Mouse (Mus musculus) intestine, embryonic 14.5 days (tissue): ENCODE data around the gene Tdgf1. TPM values are rescaled to one million over a fixed set of nuclear protein-coding genes. Genes with fewer than 3 reads are reported as not detected.
A peak's percentile ranks its signal among the peaks of the same experiment; 100 is the strongest.

ENCODE experiments used
- ATAC-seq: fragments of 200-750 bp; cut with Nextera tagmentation; replicated peaks from 2 replicates; pipeline ENCODE4 v1.8.0; 2017; ENCODE audit warnings: low read depth, moderate number of reproducible peaks, moderate TSS enrichment, moderate library complexity; ENCODE audit not compliant: low FRiP score, low TSS enrichment
- DNase-seq: peaks from one replicate; pipeline ENCODE4 v3.0.0-alpha.2; 2018; ENCODE audit warnings: low spot score
- H3K27ac ChIP-seq: fragments of 300-500 bp; sonication (generic); 2 replicates; pipeline ENCODE4 v1.5.1; 2014; ENCODE audit warnings: low read depth, mild to moderate bottlenecking, control low read depth
- H3K27me3 ChIP-seq: fragments of 300-500 bp; sonication (generic); replicated peaks from 2 replicates; pipeline ENCODE4 v1.6.1; 2014; ENCODE audit warnings: low read length, control low read depth; ENCODE audit not compliant: control insufficient read depth, insufficient read depth
- H3K36me3 ChIP-seq: fragments of 300-500 bp; sonication (generic); 2 replicates; pipeline ENCODE4 v1.6.1; 2014; ENCODE audit warnings: low read length, control low read depth; ENCODE audit not compliant: control insufficient read depth, insufficient read depth
- H3K4me1 ChIP-seq: fragments of 300-500 bp; sonication (generic); replicated peaks from 2 replicates; pipeline ENCODE4 v1.6.1; 2014; ENCODE audit warnings: low read length, control low read depth, mixed read lengths; ENCODE audit not compliant: control insufficient read depth, insufficient read depth
- H3K4me2 ChIP-seq: fragments of 300-500 bp; sonication (generic); 2 replicates; pipeline ENCODE4 v1.6.1; 2014; ENCODE audit warnings: low read length
- H3K4me3 ChIP-seq: fragments of 300-500 bp; sonication (generic); 2 replicates; pipeline ENCODE4 v1.5.1; 2014; ENCODE audit warnings: low read depth, low read length, control low read depth, mixed read lengths
- H3K9ac ChIP-seq: fragments of 300-500 bp; sonication (generic); 2 replicates; pipeline ENCODE4 v1.6.1; 2014; ENCODE audit warnings: mild to moderate bottlenecking, low read length
- H3K9me3 ChIP-seq: fragments of 300-500 bp; sonication (generic); 2 replicates; pipeline ENCODE4 v1.6.1; 2016; ENCODE audit warnings: low read length, control low read depth; ENCODE audit not compliant: control insufficient read depth
- WGBS: fragments of 180-500 bp; shearing (Covaris S2); extraction: QIAGEN DNeasy Blood & Tissue Kit; methylation state at CpG from one replicate; pipeline ENCODE4 v1.1.7; 2014; 5-methylcytosine and 5-hydroxymethylcytosine counted together
- polyA plus RNA-seq: library from polyadenylated mRNA; unstranded; fragments of >200 nt; fragmentation: Nextera tagmentation; extraction: Ambion mirVana; gene quantifications from 2 replicates; pipeline ENCODE4 v1.2.1, GENCODE M21; 2014

Gene Tdgf1
- polyA plus RNA-seq, 1 experiment from 2014 or later: not detected

DNA sequence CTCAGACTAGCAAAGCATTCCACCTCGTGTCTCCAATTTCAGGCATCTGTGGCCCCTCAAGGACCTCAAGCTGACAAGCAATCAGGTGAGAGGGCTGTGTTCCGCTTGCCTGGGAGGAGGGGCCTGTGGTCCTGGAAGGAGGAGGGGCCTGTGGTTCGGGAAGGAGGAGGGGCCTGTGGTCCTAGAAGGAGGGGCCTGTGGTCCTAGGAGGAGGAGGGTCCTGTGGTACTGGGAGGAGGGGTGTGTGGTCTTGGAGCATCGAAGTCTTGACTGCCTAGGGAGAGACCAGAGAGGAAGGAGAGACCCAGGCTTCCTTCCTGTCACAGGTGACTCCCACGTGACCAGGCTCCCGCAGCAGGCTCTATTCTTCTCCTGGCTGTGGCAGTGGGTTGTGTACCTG is 49.4 kb downstream of the Tdgf1 start:
- Histone ChIP-seq H3K4me2 (no peak overlapping the region), H3K27ac (no peak overlapping the region), H3K9me3 (no peaks in the 10 kb centered on the region), H3K4me3 (no peak overlapping the region), H3K27me3 (no peaks in the 10 kb centered on the region), H3K4me1 (no peaks in the 10 kb centered on the region), H3K9ac (no peak overlapping the region), H3K36me3 (no peaks in the 10 kb centered on the region)
- no peak for DNase-seq
- 5% methylated on average over 6 of the region's 6 CpGs for WGBS
- 0 out of 2 replicates have a peak, but pooled peaks have one; percentile 12 for ATAC-seq

DNA sequence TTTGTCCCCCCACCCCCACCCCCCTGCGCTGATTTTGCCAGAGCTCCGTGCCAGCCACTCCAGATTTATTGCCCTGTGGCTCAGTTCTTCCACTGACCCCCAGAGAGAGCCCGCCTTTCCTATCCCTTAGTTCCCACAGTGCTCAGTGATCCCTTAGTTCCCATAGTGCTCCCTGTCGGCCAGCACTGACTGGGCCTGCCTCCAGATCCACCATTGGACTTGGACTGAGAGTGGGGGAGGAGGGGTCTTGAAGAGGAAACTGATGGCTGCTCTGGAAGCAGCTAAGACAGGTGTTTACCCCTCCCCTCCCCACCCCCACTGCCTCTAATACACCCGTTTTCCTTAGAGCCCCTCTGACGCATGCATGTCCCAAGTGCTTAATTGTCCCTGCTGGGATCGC is 50.0 kb downstream of the Tdgf1 start:
- no peak overlapping the region for H3K27ac ChIP-seq
- 0 out of 2 replicates have a peak, but pooled peaks have one; percentile 2 for ATAC-seq

DNA sequence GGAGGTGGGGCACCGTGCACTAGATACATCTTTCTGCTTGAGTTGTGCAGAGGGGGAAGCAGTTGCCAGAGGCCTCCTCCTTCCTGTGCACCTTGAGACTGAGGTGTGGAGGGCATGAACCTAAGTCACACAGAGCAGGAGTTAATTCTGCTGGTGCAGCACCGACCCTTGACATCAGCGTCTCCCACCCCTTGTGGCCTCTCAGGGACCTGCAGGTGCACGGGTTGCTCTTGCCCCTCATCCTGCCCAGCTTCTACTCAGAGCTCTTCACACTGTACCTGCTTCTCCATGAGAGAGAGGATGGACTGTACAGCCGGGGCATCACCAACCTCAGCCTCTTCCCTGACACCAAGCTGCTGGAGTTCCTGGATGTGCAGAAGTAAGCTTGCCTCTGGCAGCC is 50.5 kb downstream of the Tdgf1 start:
- no peak overlapping the region for H3K27ac ChIP-seq
- no peaks in the 10 kb centered on the region for H3K4me1 ChIP-seq
- no peaks in the 10 kb centered on the region for H3K9me3 ChIP-seq
- H3K4me3 ChIP-seq: no peak overlapping the region
- H3K9ac ChIP-seq: no peak overlapping the region
- no peaks in the 10 kb centered on the region for H3K36me3 ChIP-seq
- H3K27me3 ChIP-seq: no peaks in the 10 kb centered on the region
- ATAC-seq (no peak), DNase-seq (no peak)
- WGBS: 52% methylated on average over 5 of the region's 5 CpGs
- H3K4me2 ChIP-seq: no peak overlapping the region

More for the DNA sequence above, 50.0 kb downstream of the Tdgf1 start:
- DNase-seq: no peak
- Histone ChIP-seq H3K4me3 (no peak overlapping the region), H3K4me2 (no peak overlapping the region), H3K27me3 (no peaks in the 10 kb centered on the region), H3K4me1 (no peaks in the 10 kb centered on the region), H3K36me3 (no peaks in the 10 kb centered on the region), H3K9ac (no peak overlapping the region), H3K9me3 (no peaks in the 10 kb centered on the region)
- WGBS: 20% methylated on average over 7 of the region's 7 CpGs

DNA sequence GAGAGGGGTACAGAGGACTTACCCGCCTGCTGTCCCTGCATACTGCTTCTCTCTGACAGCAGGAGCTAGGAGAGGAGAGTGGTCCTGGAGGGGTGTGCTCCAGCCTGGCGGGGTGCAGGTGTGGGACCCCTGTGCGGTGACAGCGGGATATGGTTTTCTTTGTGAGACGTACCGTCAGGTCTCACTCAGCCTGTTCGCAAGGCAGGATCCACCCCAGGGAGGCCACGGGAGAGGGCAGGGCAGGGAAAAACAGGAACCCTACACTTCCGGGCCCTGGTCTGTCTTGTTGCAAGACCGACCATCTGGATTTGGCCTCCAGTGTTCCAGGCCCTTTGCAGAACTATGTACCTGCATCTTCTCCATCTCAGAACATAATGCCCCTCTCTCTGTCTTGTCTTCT is 52.5 kb downstream of the Tdgf1 start:
- DNase-seq (no peak), ATAC-seq (no peak)
- H3K36me3 ChIP-seq: no peaks in the 10 kb centered on the region
- WGBS: 68% methylated on average over 10 of the region's 10 CpGs
- H3K27ac ChIP-seq: no peak overlapping the region
- H3K4me3 ChIP-seq: no peak overlapping the region
- no peak overlapping the region for H3K9ac ChIP-seq
- no peaks in the 10 kb centered on the region for H3K27me3 ChIP-seq
- H3K4me1 ChIP-seq: no peaks in the 10 kb centered on the region
- H3K4me2 ChIP-seq: no peak overlapping the region
- H3K9me3 ChIP-seq: no peaks in the 10 kb centered on the region

DNA sequence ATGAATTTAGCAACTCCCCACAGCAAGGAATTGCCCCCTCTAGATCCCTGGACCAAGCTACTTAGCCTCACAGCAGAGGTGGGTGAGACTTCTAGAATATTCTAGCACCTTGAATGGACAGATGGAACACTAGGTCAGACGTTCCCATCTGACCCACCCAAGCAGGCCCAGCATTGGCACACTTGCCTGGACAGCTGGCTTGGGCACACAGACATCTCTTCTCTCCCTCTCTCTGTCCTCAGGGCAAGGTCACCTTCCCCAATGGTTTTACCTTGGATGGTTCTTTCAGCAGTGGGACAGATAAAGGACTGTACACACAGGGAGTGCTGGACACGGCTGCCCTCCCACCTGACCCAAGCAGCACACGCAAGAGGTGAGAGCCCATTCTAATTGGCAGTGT is 53.4 kb downstream of the Tdgf1 start:
- 93% methylated on average over 3 of the region's 3 CpGs for whole genome bisulfite sequencing
- Histone ChIP-seq H3K27me3 (no peaks in the 10 kb centered on the region), H3K4me3 (no peak overlapping the region), H3K4me2 (no peak overlapping the region), H3K4me1 (no peaks in the 10 kb centered on the region), H3K9ac (no peak overlapping the region), H3K36me3 (no peaks in the 10 kb centered on the region), H3K27ac (no peak overlapping the region), H3K9me3 (no peaks in the 10 kb centered on the region)
- no peak for DNase-seq
- no peak for ATAC-seq

DNA sequence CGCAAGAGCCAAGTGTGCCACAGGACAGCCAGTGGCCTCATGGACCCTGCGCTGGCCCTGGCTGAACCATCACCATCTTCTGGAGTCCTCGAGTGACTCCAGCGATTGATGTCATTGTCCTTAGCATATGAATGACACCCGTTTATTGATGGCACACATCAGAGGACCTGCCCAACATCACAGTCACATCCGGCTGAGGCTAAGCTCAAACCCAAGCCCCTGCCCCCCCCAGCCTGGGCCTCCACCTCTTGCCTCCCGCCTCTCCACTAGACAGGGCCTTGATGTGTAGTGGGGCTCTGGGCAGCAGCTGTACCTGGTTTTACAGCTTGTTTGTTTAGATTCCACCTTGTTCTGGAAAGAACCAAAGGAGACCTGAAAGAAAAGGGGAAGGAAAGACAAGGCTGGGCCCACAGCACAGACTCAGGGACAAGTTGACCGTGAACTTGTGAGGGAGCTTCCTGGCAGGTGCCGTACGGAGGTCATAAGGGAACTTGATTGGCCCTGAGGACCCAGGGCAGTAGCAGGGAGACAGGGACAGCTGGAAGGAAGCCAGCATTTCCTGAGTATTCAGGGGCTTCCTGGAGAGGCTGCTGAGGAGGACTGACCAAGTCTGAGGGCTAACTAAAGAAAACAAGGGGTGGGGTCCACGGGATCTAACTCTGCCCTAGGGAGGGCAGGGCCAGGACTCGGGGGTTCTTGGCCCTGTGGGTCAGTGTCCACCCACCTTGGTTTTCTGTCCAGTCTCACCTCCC is 54.7 kb downstream of the Tdgf1 start:
- no peaks in the 10 kb centered on the region for H3K4me1 ChIP-seq
- no peak overlapping the region for H3K9ac ChIP-seq
- no peaks in the 10 kb centered on the region for H3K9me3 ChIP-seq
- 71% methylated on average over 12 of the region's 12 CpGs for WGBS
- no peak for ATAC-seq
- H3K4me2 ChIP-seq: no peak overlapping the region
- no peak overlapping the region for H3K27ac ChIP-seq
- DNase-seq: no peak
- H3K4me3 ChIP-seq: no peak overlapping the region
- H3K36me3 ChIP-seq: no peaks in the 10 kb centered on the region
- no peaks in the 10 kb centered on the region for H3K27me3 ChIP-seq

DNA sequence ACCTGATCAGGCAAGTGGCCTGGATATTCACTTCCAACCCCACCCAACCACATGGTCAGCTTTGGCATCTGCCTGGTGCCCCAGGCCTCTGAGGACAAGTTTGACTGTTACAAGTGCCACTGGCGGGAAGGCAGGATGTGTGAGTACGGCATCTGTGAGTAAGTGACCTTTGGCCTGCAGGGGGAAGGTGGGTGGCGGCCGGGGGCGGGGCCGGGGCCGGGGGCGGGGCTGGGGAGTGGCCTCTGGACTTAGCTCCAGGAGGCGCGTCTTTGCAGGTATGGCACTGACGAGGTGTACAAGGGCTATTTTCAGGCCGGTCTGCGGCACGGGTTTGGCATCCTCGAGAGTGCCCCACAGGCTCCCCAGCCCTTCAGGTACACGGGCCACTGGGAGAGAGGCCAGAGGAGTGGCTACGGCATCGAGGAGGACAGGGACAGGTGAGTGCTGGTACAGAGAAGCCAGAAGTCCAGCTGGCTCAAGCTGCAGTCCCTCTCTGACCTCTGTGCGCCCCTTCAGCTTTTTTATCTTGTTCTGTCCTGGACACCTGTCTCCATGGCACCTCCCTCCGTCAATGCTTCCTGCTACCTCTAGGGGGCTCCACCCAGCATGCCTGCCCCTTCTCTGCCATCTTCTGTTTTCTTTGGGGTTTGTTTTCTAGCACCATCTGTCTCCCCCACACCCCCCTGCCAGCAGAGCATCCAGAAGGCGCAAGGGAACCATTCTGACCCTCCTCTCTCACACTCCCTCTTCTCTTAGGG is 55.8 kb downstream of the Tdgf1 start:
- WGBS: 10% methylated on average over 21 of the region's 21 CpGs
- Histone ChIP-seq H3K4me1 (no peaks in the 10 kb centered on the region), H3K27me3 (no peaks in the 10 kb centered on the region), H3K9ac (no peak overlapping the region), H3K9me3 (no peaks in the 10 kb centered on the region), H3K4me2 (no peak overlapping the region), H3K27ac (no peak overlapping the region), H3K4me3 (no peak overlapping the region), H3K36me3 (no peaks in the 10 kb centered on the region)
- ATAC-seq: peak; percentile 63
- DNase-seq: peak; percentile 77
